Mouse (Mus musculus) A20 (cell line): ENCODE data around the gene Phkb.

ENCODE experiments used
- DNase-seq: peaks from one replicate; pipeline ENCODE4 v3.0.0-alpha.2; 2011; ENCODE audit warnings: low read depth, low spot score

Phkb gene

DNA sequence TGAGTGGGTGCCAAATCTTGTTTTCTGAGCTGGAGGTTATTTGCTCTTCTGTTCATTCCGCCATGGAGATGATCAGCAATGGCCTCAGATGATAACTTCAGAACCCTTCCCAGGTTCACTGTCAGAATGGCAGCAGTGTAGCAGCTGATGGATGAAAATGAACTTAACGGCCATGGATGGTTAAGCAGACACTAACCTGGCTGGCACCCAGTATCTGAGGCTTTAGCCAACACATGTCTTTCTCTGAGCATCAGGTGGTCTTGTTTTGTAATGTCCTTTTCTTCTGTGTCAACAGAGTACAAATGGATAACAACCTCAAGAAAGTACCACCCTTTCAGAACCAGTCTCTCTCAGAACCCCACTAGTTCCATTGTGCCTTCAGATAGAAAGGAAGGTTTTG lies 246.0 kb downstream of the Phkb start:
- no peak for DNase-seq

DNA sequence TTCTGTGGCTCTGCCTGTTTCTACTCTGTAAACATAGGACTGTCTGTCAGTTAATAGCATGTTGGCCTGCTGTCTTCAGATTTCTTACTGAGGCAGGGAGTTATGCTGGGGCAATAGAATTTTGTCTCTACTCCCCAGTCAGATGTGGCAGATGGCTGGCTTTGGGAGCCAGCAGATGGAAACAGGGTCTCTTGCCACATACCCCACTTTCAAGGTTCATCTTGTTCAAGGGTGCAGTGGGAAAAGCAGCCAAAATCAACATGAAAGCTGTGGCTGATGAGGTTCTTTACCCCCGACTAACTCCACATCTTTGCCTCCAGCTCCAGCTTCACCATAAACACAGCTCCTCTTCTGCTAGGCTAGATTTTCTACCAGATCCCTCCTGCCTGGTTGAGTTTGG lies 246.7 kb downstream of the Phkb start:
- DNase-seq, result no peak

DNA sequence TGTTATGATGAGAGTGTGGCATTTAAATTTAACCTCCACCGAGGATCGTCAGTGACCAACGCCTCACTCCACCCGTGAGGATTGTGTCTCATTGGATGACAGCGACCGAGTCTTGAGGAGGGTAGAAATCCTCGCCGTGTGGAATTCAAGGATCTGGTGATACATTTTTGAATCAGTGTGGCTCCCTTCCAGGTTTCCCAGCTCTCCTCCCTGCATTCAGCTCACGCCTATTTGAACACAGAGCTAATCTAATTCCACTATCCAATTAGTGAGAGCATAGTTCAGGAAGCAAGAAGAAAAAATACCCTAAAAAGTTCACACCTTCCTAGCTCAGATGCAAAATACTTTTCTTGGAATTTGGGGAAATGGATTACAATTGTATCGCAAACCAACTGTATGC lies 249.9 kb downstream of the Phkb start:
- no peak for DNase-seq
